Mouse (Mus musculus): ENCODE results near the gene Ccdc97. TPM values are rescaled to one million over a fixed set of nuclear protein-coding genes. Genes with fewer than 3 reads are reported as not detected.

Ccdc97 gene
- 30.2 and 33.2 TPM in 2 replicates for polyA plus RNA-seq (2015; fragmentation: Nextera tagmentation; extraction: Ambion mirVana)

DNA sequence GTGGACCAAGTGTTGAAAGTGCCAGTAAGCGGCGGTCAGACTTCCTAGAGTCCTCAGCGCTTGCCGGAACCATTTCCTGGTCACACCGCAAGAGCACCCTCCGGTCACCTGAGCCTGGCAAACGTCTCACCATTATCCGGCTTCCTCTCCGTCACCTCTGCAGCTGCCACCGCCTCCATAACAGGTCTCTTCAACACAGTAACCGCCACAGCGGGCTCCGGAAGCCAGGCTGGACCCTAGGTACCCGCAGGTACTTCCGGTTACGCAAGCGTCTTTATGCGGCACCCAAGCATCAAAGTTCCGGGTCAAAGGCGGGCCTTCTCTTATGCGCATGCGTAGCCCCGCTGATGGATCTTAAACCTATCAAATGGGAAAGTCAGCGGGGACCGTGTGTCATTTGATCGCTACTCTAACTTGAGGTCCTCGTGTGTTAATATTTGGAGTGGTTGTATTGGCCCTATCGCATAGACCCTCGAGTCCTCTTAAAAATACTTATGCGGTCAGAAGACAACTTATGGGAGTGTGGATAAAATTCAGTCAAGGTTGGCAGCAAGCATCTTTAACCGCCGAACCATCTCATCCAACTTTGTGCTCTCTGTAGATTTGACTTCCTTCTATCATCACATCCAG lies at the start of gene Ccdc97:
Gene Ccdc97 (minus strand): TSS at position 301 of the 630 bp plus-strand sequence.
- Histone ChIP-seq H3K9me3 (replicated peaks) (no peaks in the 10 kb centered on the region), H3K27ac (replicated peaks) (peak within 1 kb of the TSS; percentile 88), H3K4me1 (peaks cover 23% of the 10 kb centered on the region), H3K9ac (replicated peaks) (peak within 1 kb of the TSS; percentile 74), H3K4me2 (peak within 1 kb of the TSS; percentile 85), H3K36me3 (peaks cover 57% of the 10 kb centered on the region), H3K27me3 (replicated peaks) (no peaks in the 10 kb centered on the region), H3K4me3 (replicated peaks) (peak within 1 kb of the TSS; percentile 77)
- ATAC-seq (ENCODE audit: low FRiP score): peak; percentile 84
- 5% methylated on average over 32 of the region's 32 CpGs for WGBS

DNA sequence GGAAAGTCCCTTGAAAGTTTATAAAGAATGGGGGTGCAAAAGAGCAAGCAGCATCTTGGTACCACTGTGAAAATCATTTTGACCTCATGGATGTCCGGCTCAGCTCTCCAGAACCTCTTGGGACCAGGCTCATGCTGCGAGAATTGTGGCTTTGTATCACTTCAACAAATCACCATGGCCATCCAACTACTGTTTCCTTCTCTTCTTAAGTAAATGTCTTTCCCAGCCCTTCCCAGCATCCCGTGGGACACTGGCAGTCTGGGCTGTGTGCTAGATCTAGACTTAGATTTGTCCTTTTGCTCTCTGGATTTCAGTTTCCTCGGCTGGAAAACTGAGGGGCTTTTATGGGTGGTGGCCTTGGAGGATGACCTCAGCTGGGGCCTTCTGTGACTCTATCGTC lies 49.3 kb upstream of the Ccdc97 start:
- H3K27ac ChIP-seq (replicated peaks): no peak overlapping the region
- WGBS: 91% methylated on average over 5 of the region's 5 CpGs
- no peaks in the 10 kb centered on the region for H3K9me3 ChIP-seq (replicated peaks)
- no peak for ATAC-seq (ENCODE audit: low FRiP score)
- no peak overlapping the region for H3K9ac ChIP-seq (replicated peaks)
- no peak overlapping the region for H3K4me3 ChIP-seq (replicated peaks)
- H3K36me3 ChIP-seq: 0 out of 2 replicates have a peak, but pooled peaks cover 3% of the 10 kb centered on the region
- H3K4me2 ChIP-seq: no peak overlapping the region
- H3K4me1 ChIP-seq: no peaks in the 10 kb centered on the region
- H3K27me3 ChIP-seq (replicated peaks): no peaks in the 10 kb centered on the region

DNA sequence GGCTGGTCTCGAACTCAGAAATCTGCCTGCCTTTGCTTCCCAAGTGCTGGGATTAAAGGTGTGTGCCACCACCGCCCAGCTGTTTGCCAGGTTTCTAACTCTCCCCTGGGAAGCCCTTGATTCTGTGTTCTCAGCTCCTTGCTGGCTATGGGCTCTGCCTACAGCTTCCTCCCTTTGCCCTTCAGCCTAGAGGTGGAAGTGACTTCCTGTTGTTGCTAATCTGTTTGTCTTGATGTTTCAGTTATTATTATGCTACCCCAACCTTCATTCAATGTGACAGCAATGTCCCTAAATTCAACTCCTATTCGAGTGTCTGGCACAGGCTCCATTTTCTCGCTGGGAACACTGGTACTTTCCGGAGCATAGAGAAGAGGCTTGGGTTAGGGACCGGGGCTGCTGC lies 47.2 kb upstream of the Ccdc97 start:
- Histone ChIP-seq H3K36me3 (0 out of 2 replicates have a peak, but pooled peaks cover 3% of the 10 kb centered on the region), H3K27me3 (replicated peaks) (no peaks in the 10 kb centered on the region), H3K4me2 (no peak overlapping the region), H3K4me3 (replicated peaks) (no peak overlapping the region), H3K9me3 (replicated peaks) (no peaks in the 10 kb centered on the region), H3K27ac (replicated peaks) (no peak overlapping the region), H3K9ac (replicated peaks) (no peak overlapping the region), H3K4me1 (no peaks in the 10 kb centered on the region)
- WGBS: 84% methylated on average over 6 of the region's 6 CpGs
- ATAC-seq (ENCODE audit: low FRiP score): no peak

DNA sequence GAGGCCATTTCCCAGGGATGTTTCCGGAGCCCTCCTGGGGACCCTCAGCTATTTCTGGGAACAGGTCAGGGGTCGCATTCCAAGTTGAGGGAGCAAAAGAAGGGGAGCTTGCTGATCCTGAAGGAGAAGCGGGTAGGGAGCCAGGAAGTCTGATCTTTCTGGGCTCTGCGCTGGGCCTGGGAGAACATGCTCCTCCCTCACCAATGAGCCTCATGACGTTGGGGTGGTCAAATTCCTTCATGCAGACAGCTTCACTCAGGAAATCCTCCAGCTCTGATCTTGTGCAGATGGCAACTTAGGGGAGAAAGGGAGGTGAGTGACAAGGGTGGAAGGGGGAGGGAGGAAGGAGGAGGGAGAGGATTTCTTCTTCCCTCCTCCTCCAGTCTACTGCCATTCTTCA lies 45.3 kb upstream of the Ccdc97 start:
- H3K4me3 ChIP-seq (replicated peaks): no peak overlapping the region
- no peaks in the 10 kb centered on the region for H3K27me3 ChIP-seq (replicated peaks)
- no peaks in the 10 kb centered on the region for H3K9me3 ChIP-seq (replicated peaks)
- H3K36me3 ChIP-seq: no peaks in the 10 kb centered on the region
- H3K4me2 ChIP-seq: no peak overlapping the region
- WGBS: 71% methylated on average over 5 of the region's 5 CpGs
- no peak for ATAC-seq (ENCODE audit: low FRiP score)
- H3K27ac ChIP-seq (replicated peaks): no peak overlapping the region
- no peak overlapping the region for H3K9ac ChIP-seq (replicated peaks)
- H3K4me1 ChIP-seq: no peaks in the 10 kb centered on the region

DNA sequence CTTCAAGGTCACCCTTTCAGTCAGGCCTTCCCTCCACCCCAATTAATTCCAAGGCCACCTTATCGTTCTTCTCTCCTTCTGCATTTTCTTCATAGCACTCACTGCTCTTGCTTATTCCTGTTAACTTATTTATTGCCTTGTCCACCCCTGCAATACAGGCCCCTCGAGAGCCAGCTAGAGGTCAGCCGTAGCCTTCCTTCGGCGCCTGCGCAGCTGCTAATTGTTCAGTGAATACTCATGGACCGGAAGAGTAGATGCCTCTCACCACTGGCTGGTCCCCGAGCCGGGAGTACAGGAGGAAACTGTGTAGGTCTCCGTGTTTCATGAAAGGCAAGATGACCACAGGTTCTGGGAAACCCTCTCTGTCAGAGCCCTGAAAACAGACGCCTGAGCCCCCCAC lies 44.8 kb upstream of the Ccdc97 start:
- ATAC-seq (ENCODE audit: low FRiP score): no peak
- Histone ChIP-seq H3K27ac (replicated peaks) (no peak overlapping the region), H3K4me3 (replicated peaks) (no peak overlapping the region), H3K4me1 (no peaks in the 10 kb centered on the region), H3K36me3 (no peaks in the 10 kb centered on the region), H3K27me3 (replicated peaks) (no peaks in the 10 kb centered on the region), H3K4me2 (no peak overlapping the region), H3K9me3 (replicated peaks) (no peaks in the 10 kb centered on the region), H3K9ac (replicated peaks) (no peak overlapping the region)
- 66% methylated on average over 11 of the region's 11 CpGs for WGBS

DNA sequence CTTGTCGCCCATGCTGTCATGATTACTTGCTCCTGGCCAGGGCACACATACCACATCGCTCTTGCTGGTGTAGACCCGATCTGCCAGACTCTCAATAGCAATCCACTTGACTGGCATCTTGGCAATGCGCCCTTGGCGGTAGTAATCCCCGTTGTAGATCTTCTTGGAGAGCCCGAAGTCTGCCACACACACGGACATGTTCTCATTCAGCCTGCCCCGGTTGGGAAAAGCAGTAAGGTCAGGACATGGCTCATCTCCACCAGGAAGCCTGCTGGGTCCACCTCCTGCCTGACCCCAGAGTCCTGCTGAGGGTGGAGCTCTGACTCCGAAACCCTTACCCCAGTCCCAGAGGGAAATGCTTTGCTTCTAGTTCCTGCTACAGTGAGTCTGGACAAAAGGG lies 42.5 kb upstream of the Ccdc97 start:
- WGBS: 82% methylated on average over 10 of the region's 10 CpGs
- ATAC-seq (ENCODE audit: low FRiP score): no peak
- H3K27ac ChIP-seq (replicated peaks): no peak overlapping the region
- H3K4me3 ChIP-seq (replicated peaks): no peak overlapping the region
- H3K36me3 ChIP-seq: no peaks in the 10 kb centered on the region
- H3K9me3 ChIP-seq (replicated peaks): no peaks in the 10 kb centered on the region
- H3K27me3 ChIP-seq (replicated peaks): no peaks in the 10 kb centered on the region
- H3K4me2 ChIP-seq: no peak overlapping the region
- peaks cover 2% of the 10 kb centered on the region; the same call in 1 of the 2 replicates for H3K4me1 ChIP-seq
- H3K9ac ChIP-seq (replicated peaks): no peak overlapping the region

DNA sequence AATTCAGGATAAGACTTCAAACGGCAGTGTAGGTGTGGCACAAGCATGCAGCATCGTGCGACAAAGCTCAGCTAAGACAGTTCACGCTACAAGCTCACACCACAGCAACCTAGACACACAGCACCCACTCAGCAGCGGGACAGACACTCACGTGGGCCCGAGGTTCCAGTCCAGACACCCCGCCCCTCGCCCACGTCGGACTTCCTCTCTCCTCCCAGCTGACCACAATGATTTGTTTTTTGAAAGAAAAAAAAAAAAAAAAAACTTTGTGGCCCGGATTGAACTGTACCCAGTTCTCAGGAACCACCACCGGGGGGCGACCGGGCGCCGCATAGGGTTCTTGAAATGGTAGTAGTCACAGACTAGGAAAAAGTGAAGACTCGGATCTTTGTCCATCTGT lies 37.1 kb upstream of the Ccdc97 start:
- WGBS: under 1% methylated on average over 18 of the region's 18 CpGs
- peak; percentile 27; the same call in 1 of the 2 replicates for ATAC-seq (ENCODE audit: low FRiP score)
- H3K27me3 ChIP-seq (replicated peaks): no peaks in the 10 kb centered on the region
- H3K4me1 ChIP-seq: peaks cover 28% of the 10 kb centered on the region
- peak overlapping the region; percentile 94 for H3K4me3 ChIP-seq (replicated peaks)
- no peaks in the 10 kb centered on the region for H3K9me3 ChIP-seq (replicated peaks)
- peaks cover 11% of the 10 kb centered on the region; the same call in 1 of the 2 replicates for H3K36me3 ChIP-seq
- peak overlapping the region; percentile 95 for H3K4me2 ChIP-seq
- H3K9ac ChIP-seq (replicated peaks): peak overlapping the region; percentile 59
- H3K27ac ChIP-seq (replicated peaks): peak overlapping the region; percentile 98

DNA sequence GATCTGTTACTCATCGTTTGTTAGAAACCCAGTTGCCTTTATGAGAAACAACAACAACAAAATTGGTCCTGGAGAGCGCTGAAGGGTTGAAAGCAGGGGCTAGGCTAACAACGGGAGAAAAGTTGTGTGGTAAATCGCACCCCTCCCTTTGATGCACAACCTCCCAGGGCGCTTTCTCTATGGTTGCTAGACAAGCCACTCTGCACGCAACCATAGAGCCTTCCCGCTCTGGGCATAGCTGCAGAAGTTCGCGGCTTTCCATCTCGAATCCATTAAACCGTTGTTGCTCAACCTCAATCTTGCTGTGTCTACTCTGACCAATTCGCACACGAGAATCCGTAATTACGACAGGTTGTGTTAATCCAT lies 36.6 kb upstream of the Ccdc97 start:
- no peaks in the 10 kb centered on the region for H3K27me3 ChIP-seq (replicated peaks)
- WGBS: under 1% methylated on average over 15 of the region's 15 CpGs
- H3K9me3 ChIP-seq (replicated peaks): no peaks in the 10 kb centered on the region
- H3K4me3 ChIP-seq (replicated peaks): peak overlapping the region; percentile 94
- peak; percentile 61 for ATAC-seq (ENCODE audit: low FRiP score)
- peak overlapping the region; percentile 59 for H3K9ac ChIP-seq (replicated peaks)
- peaks cover 16% of the 10 kb centered on the region for H3K36me3 ChIP-seq
- H3K4me1 ChIP-seq: peaks cover 28% of the 10 kb centered on the region
- peak overlapping the region; percentile 95 for H3K4me2 ChIP-seq
- peak overlapping the region; percentile 98 for H3K27ac ChIP-seq (replicated peaks)

DNA sequence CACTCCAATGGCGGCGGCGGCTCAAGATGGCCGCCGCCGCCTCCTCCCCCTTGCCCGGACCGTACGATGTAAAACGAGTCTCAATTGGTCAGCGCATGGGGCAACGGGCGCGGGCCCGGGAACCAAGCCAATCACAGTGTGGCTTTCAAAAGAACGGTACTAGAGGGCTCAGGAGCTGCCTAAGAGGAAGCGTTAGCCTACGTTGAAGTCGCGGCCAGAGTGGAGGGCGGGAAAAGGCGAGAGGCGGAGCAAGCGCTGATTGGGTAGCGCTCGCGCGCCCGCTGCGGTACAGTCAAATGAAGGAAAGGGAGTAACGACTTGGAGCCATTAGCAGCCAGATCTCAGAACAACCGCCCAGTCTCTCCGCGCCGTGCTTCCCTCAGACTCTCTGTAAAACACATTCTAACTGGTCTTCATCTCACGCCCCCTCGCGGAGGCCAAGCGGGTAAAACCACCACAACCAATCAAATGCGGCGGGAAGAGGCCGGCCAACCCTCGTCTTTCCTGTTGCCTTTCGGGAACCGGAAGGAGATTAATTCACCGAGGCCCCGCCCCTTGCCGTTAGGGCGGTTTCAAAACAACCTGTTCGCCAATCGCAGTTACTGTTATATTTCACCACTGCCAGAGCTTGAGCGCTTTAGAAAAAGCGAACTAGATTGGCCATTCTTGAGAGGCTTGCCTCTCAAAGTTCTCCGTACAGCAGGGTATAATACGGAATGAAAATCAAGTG lies 36.0 kb upstream of the Ccdc97 start, which contains the start of gene Hnrnpul1:
Gene Hnrnpul1 (minus strand): TSS at position 20 of the 730 bp plus-strand sequence.
- WGBS: under 1% methylated on average over 55 of the region's 55 CpGs
- Histone ChIP-seq H3K4me3 (replicated peaks) (peak within 1 kb of the TSS; percentile 94), H3K27ac (replicated peaks) (peak within 1 kb of the TSS; percentile 98), H3K9me3 (replicated peaks) (no peaks in the 10 kb centered on the region), H3K4me2 (peak within 1 kb of the TSS; percentile 95), H3K9ac (replicated peaks) (peak within 1 kb of the TSS; percentile 97), H3K27me3 (replicated peaks) (no peaks in the 10 kb centered on the region), H3K4me1 (peaks cover 28% of the 10 kb centered on the region), H3K36me3 (peaks cover 20% of the 10 kb centered on the region)
- peak; percentile 93 for ATAC-seq (ENCODE audit: low FRiP score)

DNA sequence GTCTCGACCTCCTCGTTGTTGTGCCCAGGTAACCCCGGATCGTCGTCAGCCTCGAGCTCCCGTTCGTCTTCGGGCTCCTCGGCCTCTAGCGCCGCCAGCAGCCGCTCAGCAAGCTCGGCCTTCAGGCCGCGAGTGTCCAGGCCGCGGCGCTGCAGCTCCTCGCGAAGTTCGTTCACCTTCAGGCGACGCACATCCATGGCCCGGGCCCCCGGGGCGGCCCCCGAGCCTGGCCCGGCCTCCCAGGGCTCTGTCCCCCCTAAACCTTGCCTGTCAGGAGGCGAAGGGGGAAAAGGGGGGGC lies 35.5 kb upstream of the Ccdc97 start:
- Histone ChIP-seq H3K36me3 (peaks cover 25% of the 10 kb centered on the region), H3K4me2 (peak overlapping the region; percentile 94), H3K4me1 (peaks cover 28% of the 10 kb centered on the region), H3K9ac (replicated peaks) (peak overlapping the region; percentile 97), H3K27me3 (replicated peaks) (no peaks in the 10 kb centered on the region), H3K27ac (replicated peaks) (peak overlapping the region; percentile 98), H3K9me3 (replicated peaks) (no peaks in the 10 kb centered on the region), H3K4me3 (replicated peaks) (peak overlapping the region; percentile 94)
- no peak for ATAC-seq (ENCODE audit: low FRiP score)
- WGBS: under 1% methylated on average over 30 of the region's 30 CpGs

DNA sequence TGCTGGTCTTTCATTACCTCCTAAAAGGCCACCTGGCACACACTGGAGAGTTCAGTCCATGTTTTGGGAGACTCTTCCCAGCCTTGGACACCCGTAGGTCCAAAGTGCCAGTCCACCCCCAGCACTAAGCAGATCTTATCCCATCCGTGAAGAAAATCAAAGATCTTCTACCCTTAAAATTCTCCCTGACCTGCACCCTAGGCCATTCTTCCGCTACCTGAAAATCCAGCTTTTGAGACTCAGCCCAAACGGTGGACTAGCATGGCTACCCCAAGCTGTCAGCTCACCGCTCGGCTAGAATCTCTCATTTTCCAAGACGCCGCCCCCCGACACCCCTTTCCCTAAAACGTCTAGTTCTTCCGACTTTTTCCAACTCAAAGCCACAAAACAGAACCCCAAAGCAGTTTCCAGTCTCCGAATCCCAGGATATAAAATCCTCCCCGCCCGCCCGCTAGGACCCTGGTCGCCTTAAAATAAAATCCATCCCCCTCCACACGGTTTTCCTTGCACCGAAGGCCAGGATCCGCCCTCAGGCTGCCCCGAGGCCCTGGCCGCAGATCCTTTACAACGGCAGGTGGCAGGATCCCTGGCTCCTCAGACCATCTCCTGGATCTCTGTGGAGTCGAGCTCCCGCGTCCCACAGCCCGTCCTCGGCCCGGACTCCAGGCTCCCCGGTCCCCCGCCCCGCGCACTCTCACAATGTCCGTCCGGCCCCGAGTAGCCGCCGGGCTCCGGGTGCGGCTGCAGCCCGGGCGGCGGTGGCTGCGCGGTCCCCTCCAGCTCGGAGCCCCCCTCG lies 35.0 kb upstream of the Ccdc97 start:
- WGBS: 1% methylated on average over 46 of the region's 46 CpGs
- Histone ChIP-seq H3K36me3 (peaks cover 30% of the 10 kb centered on the region), H3K4me3 (replicated peaks) (peak overlapping the region; percentile 94), H3K27ac (replicated peaks) (peak overlapping the region; percentile 98), H3K9ac (replicated peaks) (peak overlapping the region; percentile 97), H3K27me3 (replicated peaks) (no peaks in the 10 kb centered on the region), H3K9me3 (replicated peaks) (no peaks in the 10 kb centered on the region), H3K4me2 (peak overlapping the region; percentile 94), H3K4me1 (peaks cover 28% of the 10 kb centered on the region)
- ATAC-seq (ENCODE audit: low FRiP score): peak; percentile 10

Data from neural tube, embryonic 15.5 days (tissue).